Mouse (Mus musculus): ENCODE measurements around the gene Gins3. TPM values are rescaled to one million over a fixed set of nuclear protein-coding genes. Genes with fewer than 3 reads are reported as not detected.

Gins3 gene
- polyA plus RNA-seq, 1 experiment from 2014 or later = 11.2 TPM

Other genes with a start within 250 kb of the Gins3 start
- 41.2 TPM in 2 replicates for gene Cfap20, start 198.6 kb upstream of the Gins3 start, polyA plus RNA-seq (2015; fragmentation: Nextera tagmentation; extraction: Ambion mirVana)
- gene Csnk2a2, start 143.4 kb upstream of the Gins3 start, polyA plus RNA-seq (2015; fragmentation: Nextera tagmentation; extraction: Ambion mirVana) = 4.9 and 6.2 TPM in 2 replicates
- gene Ccdc113, start 99.4 kb upstream of the Gins3 start, polyA plus RNA-seq (2015; fragmentation: Nextera tagmentation; extraction: Ambion mirVana) = not detected in 2 replicates
- not detected in 2 replicates for gene Prss54, start 57.1 kb upstream of the Gins3 start, polyA plus RNA-seq (2015; fragmentation: Nextera tagmentation; extraction: Ambion mirVana)
- 1.6 and 1.7 TPM in 2 replicates for gene Ndrg4, start 43.5 kb downstream of the Gins3 start, polyA plus RNA-seq (2015; fragmentation: Nextera tagmentation; extraction: Ambion mirVana)
- 22.8 and 23.1 TPM in 2 replicates for gene Setd6, start 82.4 kb downstream of the Gins3 start, polyA plus RNA-seq (2015; fragmentation: Nextera tagmentation; extraction: Ambion mirVana)
- gene Cnot1, start 174.0 kb downstream of the Gins3 start, polyA plus RNA-seq (2015; fragmentation: Nextera tagmentation; extraction: Ambion mirVana) = 24.5 and 30.6 TPM in 2 replicates
- 295 and 356 TPM in 2 replicates for gene Sap18b, start 191.9 kb downstream of the Gins3 start, polyA plus RNA-seq (2015; fragmentation: Nextera tagmentation; extraction: Ambion mirVana)
- gene Slc38a7, start 220.1 kb downstream of the Gins3 start, polyA plus RNA-seq (2015; fragmentation: Nextera tagmentation; extraction: Ambion mirVana) = 7.1 and 9.1 TPM in 2 replicates